Mouse (Mus musculus) layer of hippocampus, adult 11-12 months (tissue): ENCODE results near the gene 4931428F04Rik.
A peak's percentile ranks its signal among the peaks of the same experiment; 100 is the strongest.

Source experiments
- DNase-seq: peaks from one replicate; pipeline ENCODE4 v3.0.0; 2022; ENCODE audit warnings: low spot score

4931428F04Rik gene

DNA sequence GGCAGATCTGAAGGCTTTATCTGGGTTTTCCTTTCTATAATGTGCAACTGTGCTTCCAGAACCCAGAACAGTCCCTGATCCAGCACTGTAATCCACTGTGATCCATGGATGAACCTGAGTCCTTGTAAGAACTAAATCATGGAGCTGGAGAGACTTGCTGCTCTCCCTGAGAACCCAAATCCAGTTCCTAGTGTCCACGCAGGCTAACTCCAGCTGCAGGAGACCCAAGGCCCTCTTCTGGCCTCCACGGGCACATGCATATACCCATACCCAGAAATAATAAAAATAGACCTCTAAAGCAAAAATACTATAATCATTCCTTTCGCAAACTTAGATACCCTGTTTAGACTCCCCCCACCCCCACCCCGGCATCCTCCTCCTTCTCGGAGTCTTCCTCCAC, 1.4 kb downstream of the 4931428F04Rik start:
- no peak for DNase-seq

DNA sequence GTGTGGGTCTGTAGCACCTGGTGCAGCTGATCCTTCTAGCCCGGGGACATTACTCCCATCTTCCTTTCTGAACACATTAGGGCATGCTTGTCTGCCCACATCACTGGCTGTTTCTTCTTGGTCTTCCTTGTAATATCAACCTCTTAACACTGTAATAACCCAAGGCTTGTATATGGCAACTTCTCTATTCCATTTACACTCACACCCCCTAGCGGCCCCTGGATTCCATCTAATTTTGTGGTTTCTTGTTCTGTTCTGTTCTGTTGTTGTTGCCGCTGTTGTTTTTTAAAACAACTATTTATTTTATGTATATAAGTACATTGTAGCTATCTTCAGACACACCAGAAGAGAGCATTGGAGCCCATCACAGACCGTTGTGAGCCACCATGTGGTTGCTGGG, 2.8 kb downstream of the 4931428F04Rik start:
- no peak for DNase-seq

DNA sequence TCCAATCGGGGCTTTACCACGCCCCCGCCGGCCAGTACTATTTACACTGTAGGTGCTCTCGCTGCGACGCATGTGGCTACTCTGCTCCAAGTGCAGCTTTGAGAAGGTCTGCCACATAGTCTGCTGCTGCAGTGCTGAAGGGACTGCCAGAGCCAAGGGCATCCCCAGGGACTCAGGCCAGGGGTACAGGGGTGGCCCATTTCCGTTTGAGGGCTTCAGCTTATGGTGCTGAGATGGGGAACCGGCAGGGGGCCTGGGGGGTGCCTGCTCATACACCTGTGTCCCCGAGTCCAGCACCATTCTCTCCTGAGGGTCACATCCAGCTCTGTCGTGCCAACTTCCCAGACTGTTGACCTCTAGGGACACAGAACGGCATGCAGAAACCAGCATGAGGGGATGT, 4.2 kb downstream of the 4931428F04Rik start:
- no peak for DNase-seq

DNA sequence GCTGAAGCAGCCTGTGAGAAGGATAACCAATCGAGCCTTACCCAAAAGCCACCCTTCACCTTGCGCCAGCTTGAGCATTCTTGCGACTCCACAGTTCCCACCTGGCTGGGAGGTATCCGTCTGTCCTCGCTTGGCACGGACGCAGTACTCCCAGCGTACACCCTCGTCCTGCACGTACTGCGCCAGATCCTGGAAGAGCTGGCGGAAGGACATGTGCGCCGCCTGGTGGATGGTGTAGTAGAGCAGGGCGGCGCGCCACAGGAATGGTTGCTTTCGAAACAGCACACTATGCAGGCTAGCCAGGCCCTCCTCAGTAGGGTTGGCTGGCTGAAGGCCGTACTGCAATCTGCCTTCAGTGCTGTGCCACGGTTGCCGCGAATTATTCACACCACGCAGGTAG, 6.6 kb downstream of the 4931428F04Rik start:
- peak; percentile 50 for DNase-seq

DNA sequence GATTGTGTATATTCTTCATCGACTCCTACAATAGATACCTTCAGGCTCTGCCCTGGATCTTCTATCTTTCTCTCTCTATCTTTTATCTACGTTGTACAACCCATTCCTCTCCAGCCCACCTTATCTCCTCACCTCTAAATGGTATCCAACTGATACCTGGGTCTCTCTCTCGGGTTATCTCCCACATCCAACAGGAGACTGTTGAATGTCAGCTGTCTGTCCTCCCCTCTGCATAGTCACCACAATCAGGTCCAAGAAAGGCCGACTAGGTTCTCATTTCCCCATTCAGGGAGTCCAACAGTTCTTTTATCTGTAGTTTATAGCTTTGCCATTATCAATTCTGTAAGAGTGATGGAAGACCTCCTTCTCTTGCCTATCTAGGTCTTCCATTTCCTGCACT, 7.4 kb downstream of the 4931428F04Rik start:
- DNase-seq, result no peak

DNA sequence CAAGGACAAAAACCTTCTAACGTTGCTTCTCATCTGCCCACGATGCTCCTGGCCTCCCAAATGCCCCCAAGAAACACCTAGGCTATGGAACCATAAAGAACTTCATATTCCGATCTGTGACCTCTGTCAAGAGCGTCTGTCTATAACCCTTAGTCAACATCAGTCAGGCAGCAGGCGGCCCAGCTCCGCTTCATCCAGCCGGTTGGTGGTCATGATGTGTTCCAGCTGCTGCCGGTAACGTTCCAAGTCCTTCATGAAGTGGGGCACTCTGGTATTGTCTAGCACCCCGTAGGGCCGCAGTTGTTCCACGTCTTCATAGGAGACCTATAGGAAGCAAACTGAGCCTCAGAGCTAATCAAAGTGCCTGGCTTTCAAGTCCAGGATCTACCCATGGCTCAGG, 7.8 kb downstream of the 4931428F04Rik start:
- DNase-seq, result no peak

DNA sequence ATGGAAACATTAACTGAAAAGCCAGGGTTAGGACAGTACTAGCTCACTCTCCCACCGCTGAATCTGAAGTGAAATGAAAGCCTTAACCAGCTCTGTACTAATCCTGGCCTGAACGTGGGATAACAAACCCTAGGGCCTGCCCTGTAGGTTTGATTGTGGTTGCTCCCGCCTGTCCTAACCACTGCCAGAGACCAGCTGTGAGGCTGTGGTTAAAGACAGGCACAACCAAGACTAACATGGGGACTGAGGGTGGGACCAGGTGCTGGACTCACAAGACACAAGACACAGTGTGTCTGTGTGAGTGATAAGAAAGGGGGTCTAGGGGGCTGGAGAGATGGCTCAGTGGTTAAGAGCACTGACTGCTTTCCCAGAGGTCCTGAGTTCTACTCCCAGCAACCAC, 9.1 kb downstream of the 4931428F04Rik start:
- DNase-seq, result no peak

DNA sequence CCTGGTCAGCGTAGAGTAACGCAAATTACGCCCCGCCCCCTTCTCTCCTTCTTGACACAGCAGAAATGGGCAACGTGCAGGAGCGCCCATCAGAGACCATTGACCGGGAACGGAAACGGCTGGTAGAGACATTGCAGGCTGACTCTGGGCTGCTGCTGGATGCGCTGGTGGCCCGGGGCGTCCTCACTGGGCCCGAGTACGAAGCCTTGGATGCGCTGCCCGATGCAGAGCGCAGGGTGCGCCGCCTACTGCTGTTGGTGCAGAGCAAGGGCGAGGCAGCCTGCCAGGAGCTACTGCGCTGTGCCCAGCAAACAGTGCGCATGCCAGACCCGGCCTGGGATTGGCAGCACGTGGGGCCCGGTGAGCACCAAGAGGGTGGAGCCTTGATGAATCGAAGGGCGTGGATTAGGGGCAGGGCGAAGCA, 10.7 kb downstream of the 4931428F04Rik start:
- DNase-seq, result peak; percentile 89

DNA sequence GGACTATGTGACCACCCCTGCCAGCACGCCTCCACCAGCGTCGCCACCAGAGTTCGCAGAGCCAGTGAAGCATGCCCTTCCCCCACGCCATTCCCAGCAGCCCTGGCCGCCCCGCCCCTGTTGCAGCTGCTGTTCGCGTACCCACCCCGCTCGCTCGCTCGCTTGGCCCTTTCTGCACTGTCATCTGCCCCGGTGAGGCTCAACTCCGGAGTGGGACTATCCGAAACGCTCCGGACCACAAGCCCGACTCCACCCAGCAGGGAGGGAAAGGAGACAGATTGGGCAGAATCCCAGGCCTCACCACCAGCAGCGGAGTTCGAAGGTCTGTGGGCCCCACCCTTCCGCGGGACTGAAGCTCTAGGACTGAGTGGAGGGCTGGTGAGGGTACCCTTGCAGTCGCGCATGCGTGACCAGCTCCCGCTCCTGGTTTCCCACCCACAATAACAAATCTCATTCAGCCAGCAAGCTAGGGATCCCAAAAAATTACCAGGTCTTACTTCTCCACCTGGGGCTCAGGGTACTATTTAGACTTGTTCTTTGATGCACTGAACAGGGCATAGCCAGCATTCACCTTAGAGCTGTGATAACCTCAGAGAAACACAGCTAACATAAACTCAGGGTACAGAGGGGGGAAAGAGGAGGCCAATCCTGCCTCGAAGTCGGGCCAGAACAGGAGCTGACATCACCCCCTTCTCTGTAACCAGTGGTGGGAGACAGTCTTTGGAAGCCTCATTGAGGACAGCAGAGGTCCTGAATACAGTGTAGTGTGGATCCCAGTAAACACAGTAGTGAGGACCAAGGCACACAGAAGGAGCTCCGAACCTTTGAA, 13.2 kb downstream of the 4931428F04Rik start:
- DNase-seq, result no peak

DNA sequence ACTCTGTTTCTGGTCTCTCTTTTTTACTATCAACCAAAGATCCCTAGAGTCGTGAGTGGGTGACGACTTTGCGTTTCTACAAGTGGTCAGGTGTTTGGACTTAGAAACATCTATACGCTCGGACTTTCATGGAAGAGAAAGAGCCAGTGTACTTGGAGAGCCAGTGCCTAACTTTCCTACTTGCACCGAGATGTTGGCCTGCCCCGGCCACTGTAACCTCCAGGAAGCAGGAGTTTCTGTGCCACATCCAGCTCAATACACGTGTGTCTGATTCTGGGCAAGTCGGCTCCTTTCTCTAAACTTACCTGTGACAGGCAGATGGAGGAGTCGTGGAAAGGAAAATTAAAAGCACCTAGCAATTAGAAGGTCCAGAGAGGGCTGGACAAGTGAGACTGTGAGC, 13.8 kb downstream of the 4931428F04Rik start, which contains the start of gene Nol3:
TSS of gene Nol3 (plus strand) at position 301 of the 400 bp plus-strand sequence.
- DNase-seq, result no peak

DNA sequence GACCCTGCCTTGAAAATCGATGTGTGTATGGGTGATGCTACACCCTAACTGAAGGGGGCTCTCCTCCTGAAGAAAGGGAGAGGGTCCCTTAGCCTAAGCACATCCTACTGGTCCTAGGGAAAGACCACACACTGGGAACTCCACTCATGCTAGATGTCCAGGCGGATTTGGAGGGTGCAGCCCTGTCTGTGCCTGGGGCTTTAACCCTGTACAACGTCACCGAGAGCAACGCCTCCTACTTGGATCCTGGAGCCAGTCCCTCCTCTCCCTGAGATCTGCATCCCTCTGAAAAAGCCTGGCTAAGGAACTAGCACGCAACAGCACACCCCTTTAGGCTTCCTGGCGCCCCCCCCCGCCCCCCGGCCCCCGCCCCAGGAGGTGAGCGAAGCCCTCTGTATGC, 14.3 kb downstream of the 4931428F04Rik start:
- no peak for DNase-seq

DNA sequence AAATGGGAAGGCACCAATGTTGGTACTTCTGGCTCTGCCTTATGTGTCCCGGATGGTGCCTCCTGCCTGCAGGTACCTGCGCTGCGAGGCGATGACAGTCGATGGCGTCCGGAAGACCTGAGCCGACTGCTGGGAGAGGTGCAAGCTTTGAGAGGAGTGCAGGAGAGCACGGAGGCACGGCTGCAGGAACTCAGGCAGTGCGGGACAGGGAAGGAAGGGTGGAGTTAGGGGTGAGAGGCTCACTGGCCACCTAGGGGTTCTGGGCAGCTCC, 18.8 kb downstream of the 4931428F04Rik start:
- DNase-seq, result no peak

DNA sequence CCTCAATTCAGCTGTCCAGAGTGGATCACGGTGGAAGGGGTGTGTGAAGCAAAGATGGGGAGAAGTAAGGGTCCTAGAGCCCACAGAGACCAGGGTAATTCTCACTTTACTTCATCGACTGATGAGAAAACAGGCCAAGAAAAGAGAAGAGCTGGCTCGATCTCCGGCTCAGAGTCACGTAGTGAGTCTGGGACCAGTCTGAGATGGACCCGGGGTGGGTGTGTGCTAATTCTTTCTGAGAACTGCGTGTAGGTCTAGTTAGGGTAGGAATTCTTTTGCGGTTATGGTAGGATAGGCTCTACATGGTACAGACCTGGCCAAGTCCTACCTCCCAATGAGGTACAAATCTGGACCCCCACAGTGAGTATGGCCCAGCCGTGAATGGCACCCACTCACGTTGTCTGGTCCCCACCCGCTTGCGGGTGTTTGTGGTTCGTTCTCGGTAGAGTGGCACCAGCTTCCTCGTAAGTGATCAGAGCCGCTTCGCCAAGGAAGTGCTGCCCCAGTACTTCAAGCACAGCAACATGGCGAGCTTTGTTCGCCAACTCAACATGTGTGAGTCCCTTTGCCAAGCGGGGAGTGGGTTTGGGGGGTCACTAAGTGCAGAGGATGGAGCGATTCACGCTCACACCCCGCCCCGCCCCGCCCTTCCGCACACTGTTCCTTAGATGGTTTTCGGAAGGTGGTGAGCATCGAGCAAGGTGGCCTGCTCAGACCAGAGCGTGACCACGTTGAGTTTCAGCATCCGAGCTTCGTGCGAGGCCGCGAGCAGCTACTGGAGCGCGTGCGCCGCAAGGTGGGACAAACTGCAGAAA, 19.4 kb downstream of the 4931428F04Rik start:
- no peak for DNase-seq

DNA sequence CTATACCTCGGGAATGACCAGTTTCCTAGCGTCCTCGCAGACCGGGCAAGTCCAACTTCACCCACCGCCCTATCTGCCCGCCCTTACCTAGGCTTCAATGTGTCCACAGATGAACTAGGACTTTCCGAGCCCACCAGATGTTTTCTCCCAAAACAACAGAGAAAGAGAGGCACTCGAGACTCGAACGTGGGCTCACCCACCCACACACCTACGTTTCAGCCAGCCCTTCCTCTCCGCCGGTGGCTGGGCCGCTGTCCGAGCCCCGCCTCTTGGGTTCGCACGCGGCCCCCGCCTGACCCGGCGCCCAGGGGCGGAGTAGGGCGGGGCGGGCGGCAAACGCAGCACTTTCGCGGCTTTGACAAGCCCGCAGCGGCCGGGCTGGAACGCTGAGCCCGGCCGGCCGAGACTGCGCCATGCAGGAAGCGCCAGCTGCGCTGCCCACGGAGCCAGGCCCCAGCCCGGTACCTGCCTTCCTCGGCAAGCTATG, 20.2 kb downstream of the 4931428F04Rik start, which contains the start of gene Hsf4:
TSS of gene Hsf4 (plus strand) at position 341 of the 487 bp plus-strand sequence.
- peak; percentile 48 for DNase-seq

DNA sequence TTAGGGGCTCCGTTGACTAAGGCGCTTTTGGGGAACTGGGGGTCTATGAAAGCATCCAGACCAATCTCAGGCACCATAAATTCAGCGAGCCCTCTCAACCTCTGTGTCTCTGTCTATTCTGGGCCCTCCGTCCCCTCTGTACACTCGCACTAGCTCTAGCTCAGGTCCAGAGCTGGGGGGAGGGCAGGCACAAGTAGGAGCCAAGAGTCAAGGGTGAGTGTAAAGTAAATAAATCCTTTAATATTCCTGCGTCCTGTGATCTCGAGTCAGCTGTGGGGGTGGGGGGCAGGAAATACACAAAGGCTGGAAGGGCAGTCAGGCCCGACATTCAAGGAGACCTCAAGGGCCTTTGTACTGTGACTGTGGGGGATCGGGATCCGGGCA, 20.6 kb downstream of the 4931428F04Rik start:
- no peak for DNase-seq

DNA sequence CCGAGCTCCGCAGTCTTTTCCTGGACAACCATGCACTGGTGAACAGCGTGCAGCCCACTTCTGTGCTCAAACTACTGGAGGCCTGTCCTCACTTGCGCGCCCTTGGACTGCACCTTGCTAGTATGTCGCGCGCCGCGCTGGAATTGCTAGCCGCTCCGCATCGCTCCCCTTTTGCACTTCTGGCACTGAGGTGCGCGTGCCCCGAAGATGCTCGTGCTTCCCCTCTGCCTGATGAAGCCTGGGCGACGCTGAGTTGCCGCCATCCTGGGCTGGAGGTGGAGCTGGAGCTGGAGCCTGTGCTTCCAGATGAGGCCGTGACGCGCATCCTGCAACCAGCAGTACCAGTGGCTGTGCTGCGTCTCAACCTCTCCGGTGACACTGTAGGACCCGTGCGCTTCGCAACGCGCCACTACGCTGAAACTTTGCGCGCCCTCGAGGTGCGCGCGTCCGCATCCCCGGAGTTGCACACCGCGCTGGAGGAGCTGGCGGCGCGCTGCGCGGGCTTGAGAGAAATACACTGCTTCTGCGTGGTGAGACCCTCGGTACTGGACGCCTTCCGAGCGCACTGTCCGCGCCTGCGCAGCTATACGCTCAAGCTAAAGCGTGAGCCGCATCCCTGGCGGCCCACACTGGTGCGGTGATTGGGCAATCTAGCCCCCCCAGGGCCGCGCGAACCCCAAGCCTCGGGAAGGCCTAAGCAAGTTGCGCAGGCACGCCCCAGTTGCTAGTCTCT, 21.2 kb downstream of the 4931428F04Rik start:
- peak; percentile 77 for DNase-seq

DNA sequence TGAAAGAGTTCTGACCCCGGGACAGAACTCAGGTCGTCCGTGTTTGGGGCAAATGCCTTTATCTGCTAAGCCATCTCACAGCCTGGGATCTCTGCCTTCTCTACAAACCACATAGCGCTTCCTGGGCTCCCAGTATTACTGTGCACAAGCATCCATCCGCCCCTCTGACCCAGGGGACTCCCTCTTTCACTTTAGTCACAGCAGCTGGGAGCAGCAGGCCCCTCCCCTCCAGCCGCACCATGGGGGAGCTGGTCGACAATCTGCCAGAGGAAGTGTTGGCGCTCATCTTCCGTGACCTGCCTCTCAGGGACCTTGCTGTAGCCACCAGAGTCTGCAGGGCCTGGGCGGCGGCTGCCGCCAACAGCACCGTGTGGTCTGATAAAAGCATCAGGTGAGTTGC, 22.9 kb downstream of the 4931428F04Rik start:
- no peak for DNase-seq

DNA sequence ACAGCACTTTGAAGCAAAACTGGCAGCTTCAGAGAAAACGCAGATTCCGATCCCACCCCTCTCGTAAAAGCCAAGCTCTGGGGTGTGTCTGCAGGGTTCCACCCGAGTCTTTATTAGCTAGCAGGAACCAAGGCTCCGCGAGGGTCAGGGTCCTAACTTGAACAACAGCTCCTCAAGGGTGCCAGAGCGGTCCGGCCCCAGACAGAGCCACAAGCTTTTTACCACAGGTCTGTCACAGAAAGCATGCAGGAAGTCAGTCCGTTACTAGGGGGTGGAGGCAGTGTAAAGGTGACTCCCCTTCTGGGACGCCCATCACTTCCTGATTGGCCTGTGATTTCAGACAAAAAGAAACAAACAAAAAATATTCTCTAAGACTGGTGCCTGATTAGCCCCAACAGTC, 24.5 kb downstream of the 4931428F04Rik start:
- DNase-seq, result no peak

DNA sequence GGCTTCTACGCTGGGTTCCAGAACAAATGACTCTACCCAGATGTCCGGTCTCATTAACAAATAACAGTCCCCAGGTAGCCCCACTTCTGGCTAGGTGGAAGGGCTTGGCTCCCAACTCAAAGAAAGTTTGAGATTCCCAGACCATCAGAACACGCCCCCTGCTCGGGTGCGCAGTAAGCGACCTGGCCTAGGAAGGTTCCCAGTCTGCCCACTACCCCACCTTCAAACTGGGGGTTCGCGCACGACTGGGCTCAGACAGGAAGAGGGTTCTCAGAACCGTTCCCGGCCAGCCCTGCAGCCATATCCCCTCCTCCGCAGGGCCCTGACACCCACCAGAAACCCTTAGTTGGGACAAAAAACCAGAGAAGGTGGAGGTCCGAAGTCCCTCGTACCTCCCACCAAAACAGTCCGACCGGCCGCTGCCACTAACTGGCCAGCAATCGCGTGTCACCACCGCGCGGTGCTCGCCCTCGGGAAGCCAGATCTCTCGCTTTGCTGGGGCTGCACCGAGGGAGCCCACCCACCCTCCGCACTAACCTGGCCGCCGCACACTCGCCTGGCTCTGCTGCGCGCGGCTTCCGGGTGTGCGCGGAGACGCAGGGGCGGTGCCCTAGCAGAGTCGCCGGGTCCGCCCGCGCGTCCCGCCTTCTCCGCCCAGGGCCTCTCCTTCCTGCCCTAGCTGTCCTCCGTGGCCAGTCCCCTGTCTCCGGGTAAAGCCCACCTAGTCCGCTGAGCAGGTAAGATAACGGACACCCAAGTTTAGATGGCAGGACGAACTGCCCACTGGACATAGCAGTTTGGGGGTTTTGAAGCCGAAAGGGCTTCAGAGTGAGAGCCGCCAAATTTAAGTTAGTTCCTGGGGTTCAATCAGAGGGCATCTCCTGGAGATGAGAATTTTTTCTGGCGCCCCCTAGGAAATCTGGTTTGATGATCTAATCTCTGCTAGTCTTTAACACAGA, 25.4 kb downstream of the 4931428F04Rik start, which contains the start of the genes Tradd and Fbxl8:
TSS of gene Tradd (minus strand) at position 586 of the 959 bp plus-strand sequence.
TSS of gene Fbxl8 (plus strand) at position 625 of the 959 bp plus-strand sequence.
- DNase-seq, result no peak

DNA sequence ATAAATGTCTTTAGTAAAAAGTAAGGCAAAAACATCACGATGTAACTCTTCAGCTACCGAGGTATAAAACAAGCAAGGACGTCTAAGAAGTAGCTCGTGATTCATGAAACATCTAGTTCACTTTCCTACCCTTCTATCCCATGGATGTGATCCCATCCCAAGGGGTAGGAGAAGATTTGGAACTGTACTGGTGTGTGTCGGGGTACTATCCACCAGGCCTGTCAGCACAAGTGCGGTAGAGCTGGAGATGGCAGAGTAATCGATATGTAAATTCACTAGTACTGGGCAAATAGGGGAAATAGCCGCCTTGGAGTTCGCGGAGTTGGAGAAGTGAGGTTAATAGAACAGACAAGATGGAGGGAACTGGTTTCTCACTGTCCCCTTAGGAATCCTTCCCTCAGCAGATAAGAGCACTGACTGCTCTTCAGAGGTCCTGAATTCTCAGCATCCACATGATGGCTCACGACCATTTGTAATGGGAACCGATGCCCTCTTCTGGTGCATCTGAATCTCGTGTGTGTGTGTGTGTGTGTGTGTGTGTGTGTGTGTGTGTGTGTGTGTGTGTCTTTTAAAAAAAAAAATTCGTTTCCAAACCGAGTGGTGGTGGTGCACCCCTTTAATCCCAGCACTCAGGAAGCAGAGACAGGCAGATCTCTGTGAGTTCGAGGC, 26.3 kb downstream of the 4931428F04Rik start:
- no peak for DNase-seq
